Mouse (Mus musculus): ENCODE measurements around the gene Mfap4.

The Mfap4 gene

DNA sequence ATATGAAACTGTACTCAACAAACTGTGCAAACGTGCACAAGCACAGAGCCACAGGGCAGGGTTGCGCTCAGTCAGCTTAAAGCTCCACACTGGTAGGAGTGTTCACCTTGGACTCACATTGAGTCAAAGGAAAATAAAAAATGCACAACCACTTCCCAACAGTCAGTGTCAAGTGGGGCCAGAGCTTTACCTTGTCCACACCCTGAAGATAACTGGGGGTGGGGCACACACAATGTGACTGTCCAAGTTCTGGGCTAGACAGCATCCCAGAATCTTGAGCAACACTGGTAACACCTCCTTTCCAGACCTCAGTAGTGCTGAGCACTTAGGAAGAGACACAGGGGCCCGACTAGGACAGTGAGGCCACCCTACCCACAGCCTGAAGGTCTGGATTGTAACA is 33.6 kb downstream of the Mfap4 start:
- no peak for DNase-seq (ENCODE audit: low read depth)

- DNase-seq (ENCODE audit: low read depth): no peak
These were observed 34.4 kb downstream of the Mfap4 start for GRCm38 (mm10) chr11:61519484-61520107.

DNA sequence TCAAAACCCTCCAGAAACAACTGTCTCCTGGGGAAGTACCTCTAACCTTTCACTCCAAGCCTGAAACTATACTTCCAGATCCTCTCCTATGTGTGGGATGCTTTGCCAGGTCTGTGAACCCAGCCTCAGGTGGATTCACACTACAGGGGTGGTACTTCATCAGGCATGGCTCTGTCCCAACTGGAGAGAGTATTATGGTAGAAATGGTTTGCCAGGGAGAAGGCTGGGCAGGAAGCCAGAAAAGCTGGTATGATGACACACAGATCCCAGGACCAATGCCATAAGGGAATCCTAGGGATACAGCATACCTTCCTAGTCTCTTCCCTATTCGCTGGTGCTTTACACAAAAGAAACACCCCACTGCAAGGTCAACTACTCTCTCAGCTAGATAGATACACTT is 41.6 kb downstream of the Mfap4 start:
- DNase-seq (ENCODE audit: low read depth): no peak

DNA sequence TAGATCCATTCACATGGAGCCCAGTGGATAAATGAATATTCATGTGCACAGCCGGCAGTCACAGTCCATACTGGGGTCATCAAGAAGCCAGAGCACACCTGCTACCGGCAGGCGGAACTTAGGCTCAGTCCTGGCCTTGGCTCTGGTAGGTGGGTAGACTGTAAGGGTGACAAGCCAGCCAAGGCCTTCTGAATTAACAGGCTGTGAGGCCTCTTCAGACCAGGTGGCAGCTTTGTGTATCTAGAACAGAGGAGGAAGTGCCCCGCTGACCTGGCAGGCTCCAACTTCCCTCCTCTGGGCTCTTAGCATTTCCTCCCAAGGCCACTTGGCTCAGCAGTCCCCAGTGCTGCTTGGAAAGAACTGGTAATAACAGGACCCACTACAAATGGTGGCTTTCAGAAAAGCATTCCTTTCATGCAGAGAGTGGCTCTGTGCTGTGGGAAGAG is 44.1 kb downstream of the Mfap4 start:
- DNase-seq (ENCODE audit: low read depth): no peak

DNA sequence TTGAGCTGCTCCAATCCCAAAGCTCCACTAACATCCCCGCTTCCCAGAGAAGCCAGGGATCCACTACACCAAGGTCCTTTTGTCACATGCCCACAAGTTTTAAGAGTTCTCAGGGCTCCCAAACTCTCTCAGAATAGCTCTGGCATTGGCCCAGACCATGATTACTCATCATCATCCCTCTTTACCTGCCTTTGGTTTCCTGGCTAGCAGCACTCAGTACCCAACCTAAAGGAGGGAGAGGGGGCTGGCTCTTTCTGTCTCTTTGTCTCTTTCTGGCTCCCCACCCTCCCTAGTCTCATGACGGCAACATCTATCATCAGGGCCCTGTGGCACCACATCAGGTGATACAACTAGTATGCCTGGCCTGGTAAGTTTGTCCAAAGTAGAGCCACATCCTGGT is 47.6 kb downstream of the Mfap4 start:
- DNase-seq (ENCODE audit: low read depth): no peak

GRCm38 (mm10) chr11:61533571-61533970 is 48.3 kb downstream of the Mfap4 start:
- no peak for DNase-seq (ENCODE audit: low read depth)

- DNase-seq (ENCODE audit: low read depth): no peak
These were observed 50.3 kb downstream of the Mfap4 start for GRCm38 (mm10) chr11:61535530-61535929.

DNA sequence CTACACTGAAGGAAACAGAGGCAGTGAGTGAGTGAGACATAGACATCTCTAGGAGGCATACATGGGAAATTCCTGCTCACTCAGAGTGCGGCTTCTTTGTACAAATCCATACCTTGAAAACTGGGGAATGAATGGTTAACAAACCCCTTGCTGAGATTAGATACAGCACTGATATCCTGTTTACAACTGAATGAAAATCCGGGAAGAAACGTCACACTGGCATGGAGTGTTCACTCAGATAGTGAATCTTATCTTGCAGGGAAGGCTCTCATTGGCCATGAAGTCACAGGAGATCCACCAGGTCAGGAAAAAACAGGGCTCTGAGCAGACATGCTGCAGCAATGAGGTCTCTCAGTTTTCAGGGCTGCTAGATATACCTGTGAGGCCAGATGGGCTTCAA is 51.7 kb downstream of the Mfap4 start:
- no peak for DNase-seq (ENCODE audit: low read depth)

DNA sequence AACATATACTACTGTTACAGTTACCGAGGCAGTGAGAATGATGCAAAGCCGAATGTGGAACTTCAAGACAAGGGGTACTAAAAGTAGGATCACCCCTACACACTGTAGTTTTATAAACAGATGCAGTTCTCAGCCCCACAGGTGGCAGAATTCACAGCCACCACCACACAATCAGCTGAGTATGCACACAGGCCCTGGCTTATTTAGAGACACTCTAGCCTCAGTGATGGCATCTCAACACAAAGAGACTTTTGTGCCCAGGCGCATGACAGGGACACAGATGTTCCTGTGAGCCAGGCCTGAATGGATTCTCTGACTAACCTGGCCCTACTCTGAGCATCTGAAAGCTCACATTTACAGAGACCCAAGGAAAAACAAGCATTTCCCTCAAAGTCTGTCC is 52.1 kb downstream of the Mfap4 start:
- no peak for DNase-seq (ENCODE audit: low read depth)
